Mouse (Mus musculus): ENCODE data around the gene Myo1f.

The Myo1f gene

GRCm38 (mm10) chr17:33555223-33555855 is at the start of gene Myo1f:
Myo1f (plus strand) TSS chr17:33555707.
- DNase-seq = no peak

- DNase-seq = no peak
These were observed 47.1 kb upstream of the Myo1f start for GRCm38 (mm10) chr17:33508386-33508785.

- DNase-seq = no peak
These were observed 45.3 kb upstream of the Myo1f start for GRCm38 (mm10) chr17:33510172-33510571.

- DNase-seq = no peak
These were observed 42.8 kb upstream of the Myo1f start for GRCm38 (mm10) chr17:33512441-33513415.

GRCm38 (mm10) chr17:33513874-33514273 is 41.6 kb upstream of the Myo1f start:
- DNase-seq = no peak

- DNase-seq = no peak
These were observed 35.1 kb upstream of the Myo1f start for GRCm38 (mm10) chr17:33520366-33520765.

- DNase-seq = no peak
These were observed 32.0 kb upstream of the Myo1f start for GRCm38 (mm10) chr17:33523431-33523917.

- DNase-seq = peak; percentile 53
These were observed 31.4 kb upstream of the Myo1f start, which contains the start of gene Adamts10 for GRCm38 (mm10) chr17:33523918-33524755. Adamts10 (plus strand) TSS chr17:33524204.

GRCm38 (mm10) chr17:33524806-33525373 is 30.6 kb upstream of the Myo1f start:
- DNase-seq = no peak

- peak; percentile 24 for DNase-seq
These were observed 29.0 kb upstream of the Myo1f start for GRCm38 (mm10) chr17:33526506-33526905.

GRCm38 (mm10) chr17:33539106-33539675 is 16.3 kb upstream of the Myo1f start:
- no peak for DNase-seq

- DNase-seq = no peak
These were observed 15.6 kb upstream of the Myo1f start for GRCm38 (mm10) chr17:33539878-33540277.

GRCm38 (mm10) chr17:33549212-33549611 is 6.3 kb upstream of the Myo1f start:
- DNase-seq = no peak

- no peak for DNase-seq
These were observed 5.1 kb upstream of the Myo1f start for GRCm38 (mm10) chr17:33550388-33550787.

GRCm38 (mm10) chr17:33552113-33552512 is 3.4 kb upstream of the Myo1f start:
- no peak for DNase-seq

GRCm38 (mm10) chr17:33552964-33553363 is 2.5 kb upstream of the Myo1f start:
- DNase-seq = no peak

- no peak for DNase-seq
These were observed 971 bp upstream of the Myo1f start for GRCm38 (mm10) chr17:33554536-33554935.

- no peak for DNase-seq
These were observed 2.4 kb downstream of the Myo1f start for GRCm38 (mm10) chr17:33557922-33558321.

GRCm38 (mm10) chr17:33563527-33564076 is 8.1 kb downstream of the Myo1f start:
- DNase-seq = no peak

- DNase-seq = no peak
These were observed 9.1 kb downstream of the Myo1f start for GRCm38 (mm10) chr17:33564599-33564998.

- DNase-seq = no peak
These were observed 10.7 kb downstream of the Myo1f start for GRCm38 (mm10) chr17:33566182-33566581.

- no peak for DNase-seq
These were observed 28.6 kb downstream of the Myo1f start for GRCm38 (mm10) chr17:33584061-33584460.
